Mouse (Mus musculus) cerebellum, adult (tissue): Measurements from ENCODE around the gene Aldh6a1.
A peak's percentile ranks its signal among the peaks of the same experiment; 100 is the strongest.

Experiments
- ATAC-seq: cut with Nextera tagmentation; 2 replicates; pipeline ENCODE4 v1.9.2; 2017; ENCODE audit warnings: mild to moderate bottlenecking, moderate library complexity, mixed read lengths; ENCODE audit not compliant: insufficient number of reproducible peaks, low FRiP score, low TSS enrichment

Gene Aldh6a1

GRCm38 (mm10) chr12:84416834-84417604 lies 33.8 kb downstream of the Aldh6a1 start, which contains the start of gene Rnf113a2:
Rnf113a2 (plus strand) TSS chr12:84417196.
- ATAC-seq = peak; percentile 87

- peak; percentile 92 for ATAC-seq
Observed at GRCm38 (mm10) chr12:84408819-84409507, 41.8 kb downstream of the Aldh6a1 start, which contains the start of the genes Entpd5 and Bbof1. Entpd5 (minus strand) TSS chr12:84409029. Bbof1 (plus strand) TSS chr12:84409071.

GRCm38 (mm10) chr12:84407874-84408818 lies 42.7 kb downstream of the Aldh6a1 start:
- ATAC-seq = peak; percentile 64

GRCm38 (mm10) chr12:84407259-84407658 lies 43.5 kb downstream of the Aldh6a1 start:
- no peak for ATAC-seq

GRCm38 (mm10) chr12:84404541-84404940 lies 46.3 kb downstream of the Aldh6a1 start:
- ATAC-seq = no peak

- no peak for ATAC-seq
Observed at GRCm38 (mm10) chr12:84402923-84403322, 47.9 kb downstream of the Aldh6a1 start.

- ATAC-seq = no peak
Observed at GRCm38 (mm10) chr12:84400653-84401052, 50.2 kb downstream of the Aldh6a1 start.

- ATAC-seq = no peak
Observed at GRCm38 (mm10) chr12:84400068-84400467, 50.7 kb downstream of the Aldh6a1 start.

GRCm38 (mm10) chr12:84399663-84400062 lies 51.1 kb downstream of the Aldh6a1 start:
- no peak for ATAC-seq

GRCm38 (mm10) chr12:84399135-84399534 lies 51.7 kb downstream of the Aldh6a1 start:
- ATAC-seq = no peak

GRCm38 (mm10) chr12:84398629-84399028 lies 52.2 kb downstream of the Aldh6a1 start:
- no peak for ATAC-seq

- no peak for ATAC-seq
Observed at GRCm38 (mm10) chr12:84397685-84398084, 53.1 kb downstream of the Aldh6a1 start.

- ATAC-seq = no peak
Observed at GRCm38 (mm10) chr12:84396947-84397679, 53.7 kb downstream of the Aldh6a1 start.

GRCm38 (mm10) chr12:84393847-84394246 lies 57.0 kb downstream of the Aldh6a1 start:
- no peak for ATAC-seq

GRCm38 (mm10) chr12:84392681-84393080 lies 58.1 kb downstream of the Aldh6a1 start:
- ATAC-seq = no peak

GRCm38 (mm10) chr12:84390336-84390735 lies 60.5 kb downstream of the Aldh6a1 start:
- no peak for ATAC-seq

GRCm38 (mm10) chr12:84388774-84389400 lies 61.9 kb downstream of the Aldh6a1 start:
- ATAC-seq = no peak

- ATAC-seq = no peak
Observed at GRCm38 (mm10) chr12:84388097-84388496, 62.7 kb downstream of the Aldh6a1 start.

GRCm38 (mm10) chr12:84385408-84385807 lies 65.4 kb downstream of the Aldh6a1 start:
- ATAC-seq = no peak
